Mouse (Mus musculus) CH12.LX (cell line): ENCODE results near the gene Cercam. TPM values are rescaled to one million over a fixed set of nuclear protein-coding genes. Genes with fewer than 3 reads are reported as not detected.

Source experiments
- DNase-seq: peaks from one replicate; pipeline ENCODE4 v3.0.0-alpha.2; 2013; ENCODE audit errors: extremely low read depth
- H3K27ac ChIP-seq: 2 replicates; pipeline ENCODE4 v1.5.1; 2012; ENCODE audit warnings: low read depth, mild to moderate bottlenecking, control low read depth, moderate library complexity; ENCODE audit not compliant: insufficient read depth
- H3K27me3 ChIP-seq: replicated peaks from 2 replicates; pipeline ENCODE3; 2012; ENCODE audit warnings: inconsistent platforms
- H3K36me3 ChIP-seq, 2 experiments: replicated peaks in 1 of 2; 2 replicates each; pipeline versions ENCODE3 to v1.6.1; 2012; ENCODE audit warnings: inconsistent platforms in 1 of 2, low read length in 1 of 2, mild to moderate bottlenecking in 1 of 2, mixed read lengths in 1 of 2, moderate library complexity in 1 of 2; ENCODE audit not compliant: control insufficient read depth in 1 of 2, insufficient read depth in 1 of 2
- H3K4me1 ChIP-seq, 2 experiments: 2 replicates each; pipeline ENCODE4 v1.6.1; 2012; ENCODE audit warnings: inconsistent platforms in 1 of 2, moderate library complexity in 1 of 2; ENCODE audit not compliant: insufficient read depth in 2 of 2, control insufficient read depth in 1 of 2
- H3K4me2 ChIP-seq: 2 replicates; pipeline ENCODE4 v1.6.1; 2012; ENCODE audit warnings: low read depth, mild to moderate bottlenecking, control low read depth; ENCODE audit not compliant: poor library complexity, insufficient read depth, severe bottlenecking
- H3K4me3 ChIP-seq, 3 experiments: fragments of 150-350 bp in 1 of 3; sonication (generic) in 1 of 3; replicated peaks in 1 of 3; 2 replicates each; pipeline versions ENCODE3 to v1.5.1; 2011 to 2012; ENCODE audit warnings: low read depth in 2 of 3, low read length in 2 of 3, mild to moderate bottlenecking in 2 of 3, moderate library complexity in 2 of 3, control low read depth in 1 of 3, improper control_type of control experiment in 1 of 3, inconsistent platforms in 1 of 3, mixed read lengths in 1 of 3; ENCODE audit not compliant: poor library complexity in 1 of 3
- H3K79me2 ChIP-seq: replicated peaks from 2 replicates; pipeline ENCODE4 v1.6.1; 2012; ENCODE audit warnings: mild to moderate bottlenecking, moderate library complexity; ENCODE audit not compliant: control insufficient read depth, poor library complexity, insufficient read depth, severe bottlenecking; ENCODE audit errors: extremely low read depth
- H3K9ac ChIP-seq: 2 replicates; pipeline ENCODE4 v1.6.1; 2012; ENCODE audit warnings: low read depth, mild to moderate bottlenecking, control low read depth, moderate library complexity; ENCODE audit not compliant: insufficient read depth
- H3K9me3 ChIP-seq: replicated peaks from 2 replicates; pipeline ENCODE3; 2012; ENCODE audit warnings: low read length, inconsistent platforms, mixed read lengths
- CHD1 ChIP-seq: IDR thresholded peaks from 2 replicates; pipeline ENCODE4 v1.6.1; 2012; ENCODE audit warnings: low read depth, low read length, improper control_type of control experiment, inconsistent platforms
- CTCF ChIP-seq, 2 experiments: IDR thresholded peaks in 1 of 2; conservative IDR thresholded peaks in 1 of 2; 2 replicates each; pipeline ENCODE4 v1.5.1; 2011 to 2012; ENCODE audit warnings: low read depth in 2 of 2, low read length in 2 of 2, improper control_type of control experiment in 1 of 2, inconsistent platforms in 1 of 2, mild to moderate bottlenecking in 1 of 2, moderate library complexity in 1 of 2
- EP300 ChIP-seq: IDR thresholded peaks from 2 replicates; pipeline ENCODE4 v1.6.1; 2011; ENCODE audit warnings: low read length, improper control_type of control experiment
- ETS1 ChIP-seq: conservative IDR thresholded peaks from 2 replicates; pipeline ENCODE4 v1.6.1; 2012; ENCODE audit warnings: low read depth, mild to moderate bottlenecking, inconsistent platforms, low read length, improper control_type of control experiment, moderate library complexity
- GABPA ChIP-seq: IDR thresholded peaks from 2 replicates; pipeline ENCODE4 v1.6.1; 2012; ENCODE audit warnings: low read depth, low read length, improper control_type of control experiment, inconsistent platforms; ENCODE audit not compliant: insufficient replicate concordance
- HCFC1 ChIP-seq: IDR thresholded peaks from 2 replicates; pipeline ENCODE4 v1.6.1; 2012; ENCODE audit warnings: low read depth, mild to moderate bottlenecking, inconsistent platforms, low read length, improper control_type of control experiment
- IRF4 ChIP-seq: IDR thresholded peaks from 2 replicates; pipeline ENCODE4 v1.6.1; 2014; ENCODE audit warnings: low read depth, mild to moderate bottlenecking, inconsistent platforms, low read length, improper control_type of control experiment
- MAX ChIP-seq: IDR thresholded peaks from 2 replicates; pipeline ENCODE4 v1.6.1; 2011; ENCODE audit warnings: low read length, improper control_type of control experiment
- MAZ ChIP-seq: IDR thresholded peaks from 2 replicates; pipeline ENCODE4 v1.6.1; 2012; ENCODE audit warnings: low read depth, mild to moderate bottlenecking, inconsistent platforms, low read length, improper control_type of control experiment, moderate library complexity
- MEF2A ChIP-seq: IDR thresholded peaks from 2 replicates; pipeline ENCODE4 v1.6.1; 2014; ENCODE audit warnings: low read depth, mild to moderate bottlenecking, inconsistent platforms, low read length, improper control_type of control experiment, borderline replicate concordance
- MXI1 ChIP-seq: IDR thresholded peaks from 2 replicates; pipeline ENCODE4 v1.6.1; 2011; ENCODE audit warnings: mild to moderate bottlenecking, low read depth, low read length, improper control_type of control experiment
- PAX5 ChIP-seq: IDR thresholded peaks from 2 replicates; pipeline ENCODE4 v1.6.1; 2012; ENCODE audit warnings: low read length, inconsistent platforms, mixed read lengths
- POLR2A ChIP-seq: IDR thresholded peaks from 2 replicates; pipeline ENCODE4 v1.6.1; 2011; ENCODE audit warnings: low read depth, mild to moderate bottlenecking, improper control_type of control experiment, low read length
- RAD21 ChIP-seq: IDR thresholded peaks from 2 replicates; pipeline ENCODE4 v1.6.1; 2011; ENCODE audit warnings: low read depth, mild to moderate bottlenecking, low read length, improper control_type of control experiment, moderate library complexity
- SIN3A ChIP-seq: IDR thresholded peaks from 2 replicates; pipeline ENCODE4 v1.6.1; 2012; ENCODE audit warnings: low read length, improper control_type of control experiment, inconsistent platforms
- TBP ChIP-seq: conservative IDR thresholded peaks from 2 replicates; pipeline ENCODE4 v1.6.1; 2011; ENCODE audit warnings: low read depth, low read length, improper control_type of control experiment
- TCF12 ChIP-seq: IDR thresholded peaks from 2 replicates; pipeline ENCODE4 v1.6.1; 2014; ENCODE audit warnings: low read depth, mild to moderate bottlenecking, inconsistent platforms, low read length, improper control_type of control experiment
- ZC3H11A ChIP-seq: IDR thresholded peaks from 2 replicates; pipeline ENCODE4 v1.6.1; 2012; ENCODE audit warnings: low read depth, mild to moderate bottlenecking, inconsistent platforms, low read length, improper control_type of control experiment
- ZMIZ1 ChIP-seq: IDR thresholded peaks from 2 replicates; pipeline ENCODE4 v1.6.1; 2012; ENCODE audit warnings: low read depth, mild to moderate bottlenecking, inconsistent platforms, low read length, improper control_type of control experiment
- ZNF384 ChIP-seq: IDR thresholded peaks from 2 replicates; pipeline ENCODE4 v1.6.1; 2012; ENCODE audit warnings: low read depth, low read length, improper control_type of control experiment, inconsistent platforms
- dilution Hi-C: fragments of 300-500 bp; cut with MboI; formaldehyde crosslinking; loops from 2 replicates; pipeline ENCODE4 v1.14.3; 2020; ENCODE audit warnings: low sequenced_read_pairs; ENCODE audit not compliant: extremely low pct_unique_long_range_greater_than_20kb, extremely low pct_ligation_motif_present
- in situ Hi-C: fragments of 300-500 bp; cut with MboI; formaldehyde crosslinking; loops from 3 replicates; pipeline ENCODE4 v1.14.3; 2019; ENCODE audit warnings: low sequenced_read_pairs, low pct_ligation_motif_present, low pct_unique_long_range_greater_than_20kb, mixed read lengths
- polyA plus RNA-seq: library from polyadenylated mRNA; unstranded; fragments of >175 nt; gene quantifications from 2 replicates; pipeline ENCODE4 v1.2.1, GENCODE M21; 2012; ENCODE audit warnings: low read depth; ENCODE audit not compliant: insufficient read length
- total RNA-seq, 2 experiments: library from RNA; depleted of rRNA; stranded (reverse); fragments of 300-350 nt in 1 of 2; fragments of >200 nt in 1 of 2; gene quantifications; 2 replicates each; pipeline ENCODE4 v1.2.3; 2012 to 2014

Gene Cercam
- total and polyA plus RNA-seq, 3 experiments = 3.0 to 6.1 (median 3.7) TPM

DNA sequence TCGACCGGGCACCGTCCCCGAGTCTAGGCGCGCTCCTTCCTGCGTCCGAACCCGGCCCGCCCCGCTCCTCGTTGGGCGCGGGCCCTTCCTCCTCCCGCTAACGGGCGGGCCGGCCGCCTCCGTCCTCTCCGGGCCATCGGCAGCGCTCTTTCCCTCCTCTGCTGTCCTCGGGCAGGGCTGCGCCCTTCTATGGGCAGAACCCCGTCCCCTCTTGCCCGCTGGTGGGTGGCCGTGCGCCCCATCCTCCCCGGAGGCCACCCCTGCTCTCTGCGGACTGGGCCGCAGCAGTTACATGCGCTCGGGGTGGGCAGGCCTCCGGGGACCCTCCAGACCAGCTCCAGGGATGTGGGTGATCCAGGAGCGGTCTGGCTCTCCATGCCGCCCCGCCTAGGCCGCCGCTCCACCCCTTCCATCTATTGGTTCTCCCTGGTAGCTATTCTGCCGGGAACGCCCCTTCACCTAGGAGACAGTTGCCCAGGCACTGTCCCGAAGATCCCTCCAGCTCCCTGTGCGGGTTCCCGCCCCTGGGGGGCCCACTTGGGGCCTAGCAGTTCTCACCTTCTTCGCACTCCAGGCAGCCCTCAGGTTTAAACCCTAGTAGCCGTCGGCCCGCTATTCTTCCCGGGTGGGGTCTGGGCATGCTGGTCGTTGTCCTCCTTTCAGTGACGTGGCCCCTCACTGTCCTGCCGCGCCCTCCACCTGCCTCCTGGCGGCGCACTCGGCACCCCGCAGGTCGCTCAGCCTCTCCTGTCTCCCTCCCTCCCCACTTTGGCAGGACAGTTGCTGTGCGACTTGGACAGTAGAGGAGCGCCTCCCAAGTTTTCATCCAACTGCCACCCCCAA is 21.2 kb downstream of the Cercam start (continued):
- TF ChIP-seq TCF12 (no peak), HCFC1 (no peak), CTCF (conservative IDR thresholded peaks at IDR 0.05 in 1 of 2, IDR thresholded peaks at IDR 0.05 in 1 of 2; ENCODE audit: low read depth in 2 of 2, low read length in 2 of 2) (peak in 1 of 2 experiments; percentile 53; a peak in 2 of 4 replicates), ZMIZ1 (no peak; the same call in 1 of the 2 replicates), ETS1 (no peak)

DNA sequence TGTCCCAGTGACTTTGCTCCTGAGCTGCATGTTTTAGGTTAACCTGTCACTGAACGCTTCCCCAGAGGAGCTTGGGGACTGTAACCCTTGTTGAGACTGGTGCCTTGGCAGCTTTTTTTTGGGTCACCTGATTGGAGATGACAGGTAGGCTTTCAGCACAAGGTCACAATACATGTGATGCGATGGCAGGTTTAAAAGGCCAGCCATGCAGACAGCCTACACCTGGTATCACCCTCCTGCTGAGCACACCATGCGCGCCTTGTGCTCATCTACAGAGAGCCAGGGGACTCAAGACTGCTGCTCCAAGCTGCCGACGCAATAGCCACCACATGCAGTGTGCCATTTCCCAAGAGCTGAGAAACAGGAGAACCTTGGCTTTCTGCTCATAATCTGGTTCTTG is 22.8 kb downstream of the Cercam start:
- no peak overlapping the region for H3K27ac ChIP-seq
- no peak overlapping the region for H3K9ac ChIP-seq
- peaks cover 11% of the 10 kb centered on the region for H3K27me3 ChIP-seq
- in situ Hi-C loops = no loop called here
- TF ChIP-seq MEF2A (no peak), MAZ (no peak), ZC3H11A (no peak), RAD21 (no peak), CHD1 (no peak), MAX (no peak), TBP (no peak), MXI1 (no peak), IRF4 (no peak), POLR2A (no peak)
- TF ChIP-seq, all 38 proteins: peak for 0
- Histone ChIP-seq H3K36me3 (peaks cover 41 to 52% of the 10 kb centered on the region in 2 experiments), H3K4me1 (peaks cover 4 to 22% of the 10 kb centered on the region in 2 experiments; a peak in 3 of 4 replicates), H3K79me2 (peaks cover 8% of the 10 kb centered on the region; the same call in 1 of the 2 replicates), H3K4me2 (no peak overlapping the region), H3K9me3 (peaks cover 9% of the 10 kb centered on the region), H3K4me3 (no peak overlapping the region)
- dilution Hi-C loops = no loop called here
- DNase-seq = no peak

DNA sequence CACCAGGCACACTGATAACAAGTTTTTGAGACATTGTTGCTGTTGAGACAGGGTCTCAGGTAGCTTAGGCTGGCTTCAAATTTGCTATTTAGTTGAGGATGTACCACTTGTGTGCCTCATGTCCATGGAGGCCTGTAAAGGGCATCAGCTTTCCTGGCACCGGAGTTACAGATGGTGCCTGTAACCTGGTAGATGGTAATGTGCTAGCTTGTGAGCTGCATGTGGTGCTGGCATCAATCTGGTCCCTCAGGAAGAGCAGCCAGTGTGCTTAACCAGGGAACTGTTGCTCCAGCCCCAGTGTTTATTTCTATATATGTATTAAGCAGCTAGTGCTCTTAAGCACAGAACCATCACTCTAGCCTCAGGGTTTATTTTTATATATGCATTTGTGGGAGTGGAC is 27.1 kb downstream of the Cercam start:
- Histone ChIP-seq H3K4me1 (peaks cover 0 to 6% of the 10 kb centered on the region in 2 experiments; a peak in 2 of 4 replicates), H3K36me3 (peaks cover 71 to 94% of the 10 kb centered on the region in 2 experiments), H3K9ac (no peak overlapping the region), H3K27me3 (no peaks in the 10 kb centered on the region), H3K4me2 (no peak overlapping the region), H3K79me2 (peaks cover 2% of the 10 kb centered on the region; the same call in 1 of the 2 replicates), H3K9me3 (no peaks in the 10 kb centered on the region), H3K4me3 (no peak overlapping the region), H3K27ac (no peak overlapping the region)
- dilution Hi-C loops (no loop called here), in situ Hi-C loops (no loop called here)
- no peak for DNase-seq
- TF ChIP-seq SIN3A (no peak), GABPA (no peak), EP300 (no peak), ZNF384 (no peak), MAX (no peak), PAX5 (no peak)
